Mouse (Mus musculus): ENCODE results near the gene Syt6.

The Syt6 gene

GRCm38 (mm10) chr3:103648486-103648885 is 73.5 kb downstream of the Syt6 start:
- no peak for DNase-seq

GRCm38 (mm10) chr3:103649716-103650115 is 74.7 kb downstream of the Syt6 start:
- DNase-seq, result peak; percentile 59 to 73

GRCm38 (mm10) chr3:103650406-103650805 is 75.4 kb downstream of the Syt6 start:
- DNase-seq, result no peak

- DNase-seq, result peak in 1 of 2 experiments; percentile 27
Measured at GRCm38 (mm10) chr3:103660012-103660411, 85.0 kb downstream of the Syt6 start.

GRCm38 (mm10) chr3:103661714-103662113 is 86.7 kb downstream of the Syt6 start:
- peak in 1 of 2 experiments; percentile 45 for DNase-seq

- no peak for DNase-seq
Measured at GRCm38 (mm10) chr3:103663385-103663784, 88.4 kb downstream of the Syt6 start.

- peak in 1 of 2 experiments; percentile 18 for DNase-seq
Measured at GRCm38 (mm10) chr3:103672113-103672512, 97.1 kb downstream of the Syt6 start.

GRCm38 (mm10) chr3:103672716-103673115 is 97.7 kb downstream of the Syt6 start:
- no peak for DNase-seq

- no peak for DNase-seq
Measured at GRCm38 (mm10) chr3:103678811-103679210, 103.8 kb downstream of the Syt6 start.

- DNase-seq, result no peak
Measured at GRCm38 (mm10) chr3:103682473-103682872, 107.4 kb downstream of the Syt6 start.

GRCm38 (mm10) chr3:103683234-103683965 is 108.4 kb downstream of the Syt6 start:
- peak; percentile 32 to 34 for DNase-seq

GRCm38 (mm10) chr3:103683966-103684319 is 108.9 kb downstream of the Syt6 start:
- DNase-seq, result no peak

GRCm38 (mm10) chr3:103689043-103689442 is 114.0 kb downstream of the Syt6 start:
- DNase-seq, result no peak

- peak; percentile 29 to 41 for DNase-seq
Measured at GRCm38 (mm10) chr3:103690506-103690905, 115.5 kb downstream of the Syt6 start.
